Mouse (Mus musculus) limb, embryonic 14.5 days (tissue): ENCODE results near the gene Rap1b. TPM values are rescaled to one million over a fixed set of nuclear protein-coding genes. Genes with fewer than 3 reads are reported as not detected.

Experiments used
- ATAC-seq: fragments of 200-750 bp; cut with Nextera tagmentation; 2 replicates; pipeline ENCODE4 v1.8.0; 2017; ENCODE audit warnings: low read depth, moderate number of reproducible peaks, moderate TSS enrichment; ENCODE audit not compliant: low FRiP score
- DNase-seq: peaks from one replicate; pipeline ENCODE4 v3.0.0-alpha.2; 2015; ENCODE audit warnings: low spot score
- H3K27ac ChIP-seq: fragments of 300-500 bp; sonication (generic); replicated peaks from 2 replicates; pipeline ENCODE4 v1.5.1; 2014; ENCODE audit warnings: low read depth, mild to moderate bottlenecking, low read length, moderate library complexity, mixed read lengths
- H3K27me3 ChIP-seq: fragments of 300-500 bp; sonication (generic); 2 replicates; pipeline ENCODE4 v1.6.1; 2014; ENCODE audit warnings: low read length, mixed read lengths; ENCODE audit not compliant: control insufficient read depth, insufficient read depth
- H3K36me3 ChIP-seq: fragments of 300-500 bp; sonication (generic); 2 replicates; pipeline ENCODE4 v1.6.1; 2014; ENCODE audit warnings: mild to moderate bottlenecking, low read length, moderate library complexity, mixed read lengths; ENCODE audit not compliant: control insufficient read depth, insufficient read depth
- H3K4me1 ChIP-seq: fragments of 300-500 bp; sonication (generic); 2 replicates; pipeline ENCODE4 v1.6.1; 2014; ENCODE audit warnings: antibody characterized with exemption, low read length, mixed read lengths; ENCODE audit not compliant: control insufficient read depth, insufficient read depth
- H3K4me2 ChIP-seq: fragments of 300-500 bp; sonication (generic); replicated peaks from 2 replicates; pipeline ENCODE4 v1.6.1; 2014; ENCODE audit warnings: low read depth, mild to moderate bottlenecking, low read length, moderate library complexity; ENCODE audit not compliant: severe bottlenecking
- H3K4me3 ChIP-seq: fragments of 300-500 bp; sonication (generic); replicated peaks from 2 replicates; pipeline ENCODE4 v1.5.1; 2014; ENCODE audit warnings: low read length
- H3K9ac ChIP-seq: fragments of 300-500 bp; sonication (generic); 2 replicates; pipeline ENCODE4 v1.6.1; 2014; ENCODE audit warnings: mild to moderate bottlenecking, low read depth, low read length, moderate library complexity; ENCODE audit not compliant: severe bottlenecking
- H3K9me3 ChIP-seq: fragments of 300-500 bp; sonication (generic); 2 replicates; pipeline ENCODE4 v1.6.1; 2016; ENCODE audit warnings: low read length; ENCODE audit not compliant: control insufficient read depth
- POLR2A ChIP-seq: fragments of 200-500 bp; IDR thresholded peaks from 2 replicates; pipeline ENCODE4 v1.8.0; 2012; ENCODE audit warnings: inconsistent platforms, mild to moderate bottlenecking, moderate library complexity, borderline replicate concordance; ENCODE audit not compliant: insufficient read depth, insufficient read length; ENCODE audit errors: extremely low read depth
- WGBS: fragments of 180-500 bp; shearing (Covaris S2); extraction: QIAGEN DNeasy Blood & Tissue Kit; methylation state at CpG from one replicate; pipeline ENCODE4 v1.1.7; 2014; 5-methylcytosine and 5-hydroxymethylcytosine counted together
- polyA plus RNA-seq, 2 experiments: library from polyadenylated mRNA; depleted of rRNA in 1 of 2; stranded (reverse) in 1 of 2; unstranded in 1 of 2; fragments of >200 nt; fragmentation: Nextera tagmentation in 1 of 2; extraction: Ambion mirVana in 1 of 2; gene quantifications; 2 replicates each; pipeline versions ENCODE4 v1.2.1 to v1.2.3; 2012 to 2014

Gene Rap1b
- polyA plus RNA-seq, 2 experiments: 94.9 to 190 TPM

DNA sequence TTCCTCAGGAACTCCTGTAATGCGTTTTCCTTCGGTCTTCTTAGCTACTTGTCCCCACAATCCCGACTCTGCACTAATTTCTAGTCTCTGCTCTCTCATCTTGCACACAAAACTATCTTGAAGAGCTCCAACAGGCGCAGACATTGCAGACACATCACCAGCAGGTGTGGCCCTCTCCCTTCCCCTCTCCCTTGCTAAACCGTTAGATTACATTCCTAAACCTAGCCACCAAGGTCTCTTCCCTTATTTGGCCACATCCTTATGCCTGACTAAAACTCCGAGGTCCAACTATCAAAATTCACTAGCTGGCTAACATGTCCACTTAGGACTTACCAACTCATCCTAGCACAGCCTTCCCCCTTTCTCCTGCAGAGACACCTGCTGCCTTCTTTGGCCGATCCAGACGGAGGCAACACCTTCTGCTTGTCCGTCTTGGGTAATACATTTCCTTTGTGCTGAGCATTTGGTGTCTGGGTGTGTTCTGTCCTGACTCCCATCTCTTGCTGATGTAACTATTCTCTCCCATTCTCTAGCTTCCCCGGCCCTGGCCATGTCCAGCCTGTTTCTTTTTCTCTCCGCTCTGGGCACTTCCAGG lies 52.3 kb downstream of the Rap1b start:
- no peak for ATAC-seq
- Histone ChIP-seq H3K9me3 (no peaks in the 10 kb centered on the region), H3K36me3 (no peaks in the 10 kb centered on the region), H3K4me3 (no peak overlapping the region; the same call in 1 of the 2 replicates), H3K4me1 (peaks cover 8% of the 10 kb centered on the region; the same call in 1 of the 2 replicates), H3K9ac (no peak overlapping the region), H3K4me2 (peak overlapping the region; percentile 51; the same call in 1 of the 2 replicates), H3K27me3 (no peaks in the 10 kb centered on the region), H3K27ac (no peak overlapping the region)
- no peak for DNase-seq
- no peak for TF ChIP-seq POLR2A
- WGBS: 74% methylated on average over 11 of the region's 11 CpGs

DNA sequence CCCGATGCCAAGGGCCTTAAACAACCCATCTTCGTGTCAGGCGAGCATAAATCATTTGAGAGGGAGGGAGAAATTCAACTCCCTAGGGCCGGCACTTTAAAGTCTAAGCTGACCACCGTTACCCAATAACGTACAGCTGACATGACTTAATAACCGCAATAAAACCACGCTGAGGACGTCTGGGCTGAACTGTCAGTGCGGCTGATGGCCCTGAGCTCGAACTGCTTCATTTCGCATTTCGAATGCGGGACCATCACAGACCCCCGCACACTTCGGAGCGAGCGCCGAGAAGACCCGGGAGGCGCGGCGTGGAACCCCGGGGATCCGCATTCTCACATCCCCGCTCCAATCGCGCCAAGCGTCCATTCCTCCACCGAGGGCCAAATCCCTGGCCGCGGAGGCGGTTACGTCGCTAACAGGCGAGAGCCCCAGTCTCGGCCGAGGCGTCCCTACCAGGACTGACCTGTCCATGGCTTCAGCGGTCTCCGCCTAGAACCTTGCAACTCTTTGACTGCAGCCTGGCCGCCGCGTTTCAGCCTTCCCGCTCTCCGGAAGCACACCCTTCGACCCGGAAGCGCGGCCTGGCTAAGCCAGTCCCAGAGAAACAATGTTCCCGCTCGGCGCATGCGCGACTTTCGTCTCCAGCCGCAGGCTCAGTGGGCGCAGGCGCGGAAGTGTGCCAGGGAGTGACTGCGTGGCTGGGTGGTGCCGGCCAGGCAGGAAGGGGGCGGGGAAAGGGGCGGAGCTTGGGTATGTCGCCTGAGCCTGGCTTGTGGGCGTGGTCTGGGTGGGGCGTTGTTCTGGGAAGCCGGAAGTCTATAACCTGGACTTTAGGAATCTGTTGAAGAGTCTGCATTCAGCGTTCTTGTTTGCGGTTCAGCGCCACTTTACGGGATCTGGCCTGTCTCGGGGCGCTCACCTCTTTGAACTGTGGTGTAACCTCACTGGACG lies 53.4 kb downstream of the Rap1b start, which contains the start of gene Nup107:
Gene Nup107 (minus strand): TSS at position 565 of the 951 bp plus-strand sequence.
- Histone ChIP-seq H3K27ac (peak within 1 kb of the TSS; percentile 74), H3K4me1 (peaks cover 8% of the 10 kb centered on the region; the same call in 1 of the 2 replicates), H3K27me3 (no peaks in the 10 kb centered on the region), H3K4me3 (peak within 1 kb of the TSS; percentile 87), H3K9ac (peak within 1 kb of the TSS; percentile 78), H3K36me3 (peaks cover 6% of the 10 kb centered on the region), H3K4me2 (peak within 1 kb of the TSS; percentile 78), H3K9me3 (no peaks in the 10 kb centered on the region)
- under 1% methylated on average over 75 of the region's 75 CpGs for whole genome bisulfite sequencing
- TF ChIP-seq POLR2A: peak; percentile 67; the same call in 1 of the 2 replicates
- DNase-seq (peak; percentile 99), ATAC-seq (peak; percentile 99)

DNA sequence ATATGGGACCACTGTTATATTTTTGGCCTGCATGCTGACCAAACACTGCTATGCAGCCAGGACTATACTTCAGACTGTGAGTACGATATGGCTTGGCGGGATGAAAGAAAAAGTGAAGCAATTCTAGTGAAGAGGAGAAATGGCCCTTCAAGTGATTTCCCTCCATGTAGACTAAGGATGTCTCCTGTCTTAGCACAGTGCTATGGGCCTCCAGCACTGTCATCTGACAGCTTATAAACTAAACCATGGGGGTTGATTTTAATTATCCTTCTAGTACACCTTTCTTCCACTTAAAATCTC lies 54.7 kb downstream of the Rap1b start:
- no peak overlapping the region for H3K27ac ChIP-seq
- H3K4me3 ChIP-seq: no peak overlapping the region
- no peak for TF ChIP-seq POLR2A
- no peak for ATAC-seq
- DNase-seq: no peak
- no peak overlapping the region for H3K9ac ChIP-seq
- H3K4me2 ChIP-seq: peak overlapping the region; percentile 78
- H3K9me3 ChIP-seq: no peaks in the 10 kb centered on the region
- 85% methylated on average over 2 of the region's 2 CpGs for WGBS
- H3K27me3 ChIP-seq: no peaks in the 10 kb centered on the region
- peaks cover 8% of the 10 kb centered on the region; the same call in 1 of the 2 replicates for H3K4me1 ChIP-seq
- H3K36me3 ChIP-seq: peaks cover 18% of the 10 kb centered on the region

DNA sequence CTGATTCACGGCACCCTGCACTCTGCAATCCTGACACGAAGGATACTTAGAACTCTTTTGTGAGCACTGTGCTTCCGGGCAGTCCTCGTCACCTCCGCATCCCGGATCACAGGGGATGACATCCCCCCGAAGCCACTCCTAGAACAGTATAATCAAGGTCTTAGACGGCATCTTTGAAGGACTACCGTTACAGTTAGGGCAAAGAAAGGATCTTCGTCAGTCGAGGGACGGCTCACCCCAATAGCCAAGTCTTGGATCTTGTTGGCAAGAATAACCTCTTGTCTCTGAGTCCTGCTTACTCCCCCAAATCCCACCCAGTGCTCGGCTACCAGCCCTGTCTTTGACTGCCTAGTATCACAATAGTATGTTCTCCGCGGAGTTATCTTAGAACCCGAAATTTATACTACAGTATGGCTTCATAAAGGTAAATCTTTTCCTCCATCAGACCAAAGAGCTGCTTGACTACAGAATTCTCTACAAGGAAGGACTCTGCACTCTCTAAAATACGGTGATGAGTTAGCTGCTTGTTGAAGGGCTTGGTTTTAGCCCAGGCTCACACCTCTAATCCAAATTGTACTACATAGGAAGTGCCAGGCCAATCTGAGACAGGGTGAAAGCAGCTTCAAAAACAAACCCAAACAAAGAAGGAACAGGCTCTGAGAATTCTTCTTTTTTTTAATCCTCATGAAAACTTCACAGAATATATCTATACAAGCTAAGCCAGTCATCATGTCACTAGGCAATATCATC lies 55.2 kb downstream of the Rap1b start:
- no peak for TF ChIP-seq POLR2A
- no peak for DNase-seq
- Histone ChIP-seq H3K27me3 (no peaks in the 10 kb centered on the region), H3K4me2 (no peak overlapping the region), H3K27ac (no peak overlapping the region), H3K4me1 (peaks cover 8% of the 10 kb centered on the region; the same call in 1 of the 2 replicates), H3K9ac (no peak overlapping the region), H3K4me3 (no peak overlapping the region), H3K9me3 (no peaks in the 10 kb centered on the region), H3K36me3 (peaks cover 23% of the 10 kb centered on the region)
- ATAC-seq: no peak
- WGBS: 94% methylated on average over 17 of the region's 17 CpGs

DNA sequence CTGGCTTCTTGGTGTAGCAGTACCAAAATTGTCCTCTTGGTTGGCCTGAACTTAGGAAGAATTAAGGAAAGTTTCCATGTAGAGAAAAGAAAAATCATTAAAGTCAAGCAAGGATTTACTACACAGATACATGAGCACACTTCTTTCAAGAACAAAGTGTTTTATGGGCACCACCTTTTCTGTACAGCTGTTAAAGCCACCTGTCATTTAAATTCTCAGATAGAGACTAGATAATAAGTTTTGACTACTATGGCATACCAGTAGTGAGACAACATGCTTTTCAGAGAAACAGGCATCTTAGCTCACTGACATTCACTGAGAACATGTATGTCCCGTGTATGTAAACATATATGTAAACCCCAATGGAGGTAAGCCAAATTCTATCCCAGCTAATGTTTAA lies 55.8 kb downstream of the Rap1b start:
- no peak overlapping the region for H3K9ac ChIP-seq
- TF ChIP-seq POLR2A: no peak
- 100% methylated on average over 1 of the region's 1 CpGs for WGBS

More for the DNA sequence above, 55.8 kb downstream of the Rap1b start:
- peaks cover 28% of the 10 kb centered on the region for H3K36me3 ChIP-seq
- no peaks in the 10 kb centered on the region for H3K27me3 ChIP-seq
- no peaks in the 10 kb centered on the region for H3K9me3 ChIP-seq
- H3K4me2 ChIP-seq: no peak overlapping the region
- no peak for ATAC-seq
- DNase-seq: no peak
- peaks cover 8% of the 10 kb centered on the region; the same call in 1 of the 2 replicates for H3K4me1 ChIP-seq
- no peak overlapping the region for H3K27ac ChIP-seq
- no peak overlapping the region for H3K4me3 ChIP-seq
